Mouse (Mus musculus) skeletal muscle tissue, adult 2 months (tissue): ENCODE measurements around the gene Kctd14.

Source experiments
- DNase-seq: peaks from one replicate; pipeline ENCODE4 v3.0.0-alpha.2; 2012; ENCODE audit warnings: low read depth, low spot score

Kctd14 gene

GRCm38 (mm10) chr7:97438986-97439385 lies 12.1 kb upstream of the Kctd14 start:
- no peak for DNase-seq

- DNase-seq = peak; percentile 60
Measured at GRCm38 (mm10) chr7:97446171-97446925, 4.8 kb upstream of the Kctd14 start.

- no peak for DNase-seq
Measured at GRCm38 (mm10) chr7:97447050-97447531, 4.0 kb upstream of the Kctd14 start.

DNA sequence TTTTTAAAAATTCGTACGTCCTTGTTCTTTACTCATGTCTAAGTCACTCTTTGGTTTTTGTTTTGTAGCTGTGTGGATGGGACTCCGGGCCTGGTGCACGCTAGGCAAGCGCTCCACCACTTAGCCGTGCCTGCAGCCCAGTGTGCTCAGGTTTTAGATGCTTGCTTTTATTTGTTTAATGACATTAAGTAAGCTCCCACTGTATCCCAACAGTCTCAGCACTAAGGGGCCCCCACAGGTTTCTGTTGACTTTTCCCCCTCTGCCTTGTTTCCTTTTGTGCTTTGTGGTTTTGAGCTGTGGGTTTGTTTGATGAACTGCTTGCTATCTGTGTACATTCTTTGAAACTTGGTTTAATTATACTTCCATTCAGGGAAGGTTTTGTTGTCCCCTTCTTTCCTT lies 1.1 kb downstream of the Kctd14 start:
- no peak for DNase-seq

- peak; percentile 17 for DNase-seq
Measured at GRCm38 (mm10) chr7:97453141-97453921, 2.2 kb downstream of the Kctd14 start.

GRCm38 (mm10) chr7:97454795-97455194 lies 3.7 kb downstream of the Kctd14 start:
- DNase-seq = no peak

GRCm38 (mm10) chr7:97455577-97455976 lies 4.5 kb downstream of the Kctd14 start:
- DNase-seq = no peak

DNA sequence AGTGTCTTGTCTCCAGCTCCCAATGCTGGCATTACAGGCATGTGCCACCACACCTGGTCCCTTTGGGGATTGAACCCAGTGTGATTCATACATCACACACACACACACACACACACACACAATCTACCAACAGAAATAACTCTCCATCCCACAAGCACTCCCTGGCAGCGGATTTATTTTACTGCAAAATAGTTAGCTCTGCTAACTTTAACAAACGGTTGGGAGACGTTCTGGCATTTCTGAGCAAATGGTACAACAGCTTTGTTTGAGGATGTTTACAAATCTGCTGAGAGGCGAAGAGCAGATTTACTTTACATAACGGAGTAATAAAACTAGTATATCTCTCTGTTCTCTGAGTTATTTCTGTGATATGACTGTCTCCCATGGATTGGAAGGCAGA lies 21.9 kb downstream of the Kctd14 start:
- DNase-seq = no peak

GRCm38 (mm10) chr7:97479349-97479748 lies 28.2 kb downstream of the Kctd14 start:
- no peak for DNase-seq

- no peak for DNase-seq
Measured at GRCm38 (mm10) chr7:97480290-97480689, 29.2 kb downstream of the Kctd14 start.

DNA sequence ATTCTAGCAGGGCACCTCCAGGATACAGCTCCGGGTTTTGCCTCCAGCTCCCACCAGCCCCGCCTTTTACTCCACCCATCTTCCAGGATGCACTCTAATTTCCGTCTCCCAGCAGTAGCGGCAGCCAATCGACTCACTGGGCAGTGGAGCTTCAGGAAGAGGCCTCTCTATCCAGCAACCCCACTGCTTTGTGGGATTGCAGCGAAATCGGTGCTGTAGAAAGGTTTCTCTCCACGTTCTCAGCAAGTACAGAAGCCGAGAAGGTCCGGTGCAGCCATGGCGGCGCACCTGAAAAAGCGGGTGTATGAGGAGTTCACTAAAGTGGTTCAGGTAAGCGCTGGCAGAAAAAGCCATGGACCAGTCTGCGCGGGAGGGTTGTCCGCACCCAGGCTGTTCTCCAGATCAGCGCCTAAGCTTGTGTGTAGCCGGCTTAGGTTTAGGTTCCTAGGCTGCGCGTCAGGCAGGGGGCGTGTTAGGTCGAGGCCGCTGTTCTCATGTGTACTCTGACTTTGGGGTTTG lies 29.8 kb downstream of the Kctd14 start, which contains the start of gene Ints4:
TSS of gene Ints4 (plus strand) at position 136 of the 519 bp plus-strand sequence.
- DNase-seq = peak; percentile 94

DNA sequence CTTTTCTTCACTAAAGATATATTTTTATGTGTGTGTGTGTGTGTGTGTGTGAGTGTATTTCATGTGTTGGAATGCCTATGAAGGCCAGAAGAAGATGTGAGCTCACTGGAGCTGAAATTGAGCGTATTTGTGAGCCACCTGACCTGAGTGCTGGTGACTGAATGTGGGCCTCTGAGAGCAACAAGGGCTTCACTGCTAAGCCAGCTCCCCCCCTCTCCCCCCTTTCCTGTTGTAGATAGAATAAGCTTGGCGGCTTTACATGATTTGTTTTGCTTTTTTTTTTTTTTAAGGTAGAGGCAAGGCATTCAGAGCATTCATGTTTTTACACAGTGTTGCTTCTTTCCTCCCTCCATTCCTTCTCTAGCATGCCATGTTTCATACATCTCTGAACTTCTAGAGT lies 32.3 kb downstream of the Kctd14 start:
- DNase-seq = no peak

DNA sequence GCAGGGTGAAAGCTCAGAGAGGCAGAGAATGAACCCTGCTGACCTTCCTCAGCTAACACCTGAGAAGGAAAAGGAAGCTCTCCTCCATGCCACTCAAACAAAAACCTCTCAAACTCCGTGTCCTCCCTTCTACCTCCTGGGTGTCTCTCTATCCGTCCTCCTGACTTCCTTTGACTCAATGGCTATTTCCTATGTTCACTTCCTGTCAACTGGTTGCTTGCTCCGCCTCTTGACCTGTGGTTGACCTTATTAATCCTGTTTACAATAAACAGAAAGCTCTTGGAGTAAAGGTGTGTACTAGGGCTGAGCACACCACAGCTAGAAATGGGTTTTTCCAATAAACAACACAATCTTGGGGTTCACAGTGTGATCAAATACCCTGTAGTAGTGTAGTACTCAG lies 40.0 kb downstream of the Kctd14 start:
- DNase-seq = no peak

- DNase-seq = peak; percentile 66
Measured at GRCm38 (mm10) chr7:97492420-97492819, 41.3 kb downstream of the Kctd14 start.

- DNase-seq = peak; percentile 14
Measured at GRCm38 (mm10) chr7:97495052-97495451, 43.9 kb downstream of the Kctd14 start.

GRCm38 (mm10) chr7:97500555-97501209 lies 49.6 kb downstream of the Kctd14 start:
- DNase-seq = peak; percentile 60
